Comparison of ENCODE assay signal across 24 mouse cellular contexts in the genomic region with DNA sequence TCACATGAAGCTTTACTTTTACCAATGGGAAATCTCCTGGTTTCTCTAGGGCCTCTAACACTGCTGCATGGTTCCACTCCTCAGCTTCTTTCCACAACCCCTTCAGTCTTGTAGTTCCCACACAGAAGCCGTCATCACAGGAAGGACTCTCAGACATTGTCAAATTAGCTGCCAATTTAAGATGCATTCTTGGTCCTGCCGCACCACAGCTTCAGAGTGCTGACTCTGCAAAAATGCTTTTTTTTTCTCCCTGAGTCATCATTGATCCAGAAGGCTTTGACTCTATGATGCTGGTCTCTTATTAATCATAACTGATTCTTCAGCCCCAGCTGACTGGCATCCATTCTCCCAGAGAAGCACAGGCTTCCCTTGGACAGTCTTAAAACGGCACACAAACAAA. TPM values are rescaled to one million over a fixed set of nuclear protein-coding genes. Genes with fewer than 3 reads are reported as not detected.
DNase-seq lines count a peak whose midpoint lies in the region; ATAC-seq and TF ChIP-seq lines count a peak whose summit lies in the region.
"Had no signal": no experiment of that assay in that cellular context is flagged by ENCODE, and none has a peak within 500 bp of the region (broad histone marks: within the 10 kb centered on the region; RNA-seq: fewer than 3 reads in every experiment).

No protein-coding gene starts in this region.

- no peak overlapping the region for H3K4me2 ChIP-seq in liver, embryonic 13.5 days
- H3K4me2 ChIP-seq in liver, embryonic 11.5 days: no peak overlapping the region
- H3K4me2 ChIP-seq: forebrain, embryonic 12.5 days; kidney, embryonic 15.5 days; lung, embryonic 15.5 days; midbrain, embryonic 13.5 days; stomach, embryonic 15.5 days had no signal

- DNase-seq in liver, embryonic 13.5 days: no peak
- DNase-seq in liver, embryonic 11.5 days (ENCODE audit: low spot score): no peak
- DNase-seq in ES-E14 (ENCODE audit: low read depth, low spot score): no peak
- DNase-seq in induced T-regulatory cell, adult 2 months (ENCODE audit: low read depth): peak; percentile 68
- DNase-seq in naive thymus-derived CD4-positive, alpha-beta T cell, adult 2 months (ENCODE audit: low read depth): peak; percentile 46
- DNase-seq in right cerebral cortex, postnatal 25 days: no peak
- DNase-seq in ovary, postnatal 14 days (ENCODE audit: low spot score): no peak
- DNase-seq: cerebellum, adult 11-12 months; cerebellum, postnatal 10 days; gastrocnemius, postnatal 36 days; heart, postnatal 10 days; kidney, postnatal 4 days; lung, postnatal 36 days; right cerebral cortex, postnatal 14 days had no signal

- H3K4me1 ChIP-seq in liver, embryonic 13.5 days (replicated peaks): peaks cover 35% of the 10 kb centered on the region
- no peaks in the 10 kb centered on the region for H3K4me1 ChIP-seq in liver, embryonic 11.5 days (replicated peaks; ENCODE audit: control insufficient read depth, insufficient read depth, low read length)
- no peaks in the 10 kb centered on the region for H3K4me1 ChIP-seq in ES-E14 (ENCODE audit: control insufficient read depth in 2 of 2, insufficient read depth in 2 of 2, low read length in 2 of 2, poor library complexity in 1 of 2)
- H3K4me1 ChIP-seq: forebrain, embryonic 12.5 days; hindbrain, embryonic 10.5 days; kidney, embryonic 15.5 days; lung, embryonic 15.5 days; midbrain, embryonic 13.5 days had no signal

- peak overlapping the region; percentile 50 for H3K27ac ChIP-seq in liver, embryonic 13.5 days
- H3K27ac ChIP-seq in liver, embryonic 11.5 days (ENCODE audit: low read depth, low read length): no peak overlapping the region
- H3K27ac ChIP-seq in ES-E14 (ENCODE audit: insufficient read depth, low read depth, low read length, poor library complexity, severe bottlenecking): no peak overlapping the region
- H3K27ac ChIP-seq: forebrain, embryonic 12.5 days; hindbrain, embryonic 10.5 days; kidney, embryonic 15.5 days; lung, embryonic 15.5 days; midbrain, embryonic 13.5 days; stomach, embryonic 15.5 days had no signal

- no peaks in the 10 kb centered on the region for H3K27me3 ChIP-seq in liver, embryonic 13.5 days
- H3K27me3 ChIP-seq in liver, embryonic 11.5 days (replicated peaks; ENCODE audit: control insufficient read depth, insufficient read depth, low read length): no peaks in the 10 kb centered on the region
- H3K27me3 ChIP-seq: forebrain, embryonic 12.5 days; kidney, embryonic 15.5 days; lung, embryonic 15.5 days; megakaryocyte, embryonic 14.5 days; midbrain, embryonic 13.5 days; stomach, embryonic 15.5 days had no signal

- H3K9me3 ChIP-seq in liver, embryonic 13.5 days (replicated peaks): no peaks in the 10 kb centered on the region
- no peaks in the 10 kb centered on the region for H3K9me3 ChIP-seq in liver, embryonic 11.5 days (ENCODE audit: control insufficient read depth, low read length)
- H3K9me3 ChIP-seq in ES-E14 (ENCODE audit: control insufficient read depth, insufficient read depth, low read depth, low read length): no peaks in the 10 kb centered on the region
- H3K9me3 ChIP-seq: forebrain, embryonic 12.5 days; hindbrain, embryonic 10.5 days; kidney, embryonic 15.5 days; lung, embryonic 15.5 days; megakaryocyte, embryonic 14.5 days; midbrain, embryonic 13.5 days; stomach, embryonic 15.5 days had no signal

- in situ Hi-C loops in ES-E14 (cut with MboI; ENCODE audit: low sequenced_read_pairs in 2 of 2, unreplicated experiment in 2 of 2): no loop called here

- H3K36me3 ChIP-seq in liver, embryonic 13.5 days: no peaks in the 10 kb centered on the region
- no peaks in the 10 kb centered on the region for H3K36me3 ChIP-seq in liver, embryonic 11.5 days (ENCODE audit: control insufficient read depth, insufficient read depth, low read length)
- H3K36me3 ChIP-seq in ES-E14 (ENCODE audit: control insufficient read depth, insufficient read depth, low read length, poor library complexity, severe bottlenecking): no peaks in the 10 kb centered on the region
- H3K36me3 ChIP-seq: forebrain, embryonic 12.5 days; hindbrain, embryonic 10.5 days; kidney, embryonic 15.5 days; lung, embryonic 15.5 days; midbrain, embryonic 13.5 days; stomach, embryonic 15.5 days had no signal

- no peak for ATAC-seq in liver, embryonic 13.5 days (ENCODE audit: low read depth)
- no peak for ATAC-seq in liver, embryonic 11.5 days (replicated peaks; ENCODE audit: low FRiP score)
- ATAC-seq: hindbrain, embryonic 16.5 days; intestine, postnatal 0 days; midbrain, embryonic 13.5 days; Patski had no signal

- H3K9ac ChIP-seq in liver, embryonic 13.5 days: no peak overlapping the region
- H3K9ac ChIP-seq in liver, embryonic 11.5 days (ENCODE audit: low read depth, low read length): no peak overlapping the region
- H3K9ac ChIP-seq in ES-E14 (ENCODE audit: insufficient read depth, low read depth, low read length, poor library complexity, severe bottlenecking): no peak overlapping the region
- H3K9ac ChIP-seq: forebrain, embryonic 12.5 days; kidney, embryonic 15.5 days; lung, embryonic 15.5 days; midbrain, embryonic 13.5 days; stomach, embryonic 15.5 days had no signal

- H3K4me3 ChIP-seq in liver, embryonic 13.5 days (replicated peaks): no peak overlapping the region
- no peak overlapping the region for H3K4me3 ChIP-seq in liver, embryonic 11.5 days (ENCODE audit: low read depth, low read length)
- no peak overlapping the region for H3K4me3 ChIP-seq in ES-E14 (ENCODE audit: insufficient read depth in 1 of 2, low read depth in 1 of 2, low read length in 2 of 2, poor library complexity in 1 of 2, severe bottlenecking in 1 of 2)
- H3K4me3 ChIP-seq: forebrain, embryonic 12.5 days; hindbrain, embryonic 10.5 days; kidney, embryonic 15.5 days; lung, embryonic 15.5 days; midbrain, embryonic 13.5 days; stomach, embryonic 15.5 days had no signal

- WGBS in liver, embryonic 13.5 days (ENCODE audit: insufficient replicate concordance): 77% methylated on average over 3 of the region's 3 CpGs
- 70% methylated on average over 3 of the region's 3 CpGs for WGBS in liver, embryonic 11.5 days

TF ChIP-seq in ES-E14, 5 proteins besides CTCF, POLR2A, EP300 and RAD21:
- TF ChIP-seq ZC3H11A (IDR thresholded peaks at IDR 0.05; ENCODE audit: borderline replicate concordance, low read depth, low read length) (no peak), MAFK (IDR thresholded peaks at IDR 0.05; ENCODE audit: insufficient read depth, low read depth, low read length) (peak; percentile 86)

RNA-seq across cellular contexts. Expression of gene Cd47, which starts 19.2 kb away (rescaled TPM):
- polyA plus RNA-seq in liver, embryonic 13.5 days (2015; fragmentation: Nextera tagmentation; extraction: Ambion mirVana): 301 and 344 TPM in 2 replicates
- 261 and 281 TPM in 2 replicates for polyA plus RNA-seq in liver, embryonic 11.5 days (2014; fragmentation: Nextera tagmentation; extraction: Ambion mirVana)
- 13.6 and 16.0 TPM in 2 replicates for total RNA-seq in ES-E14 (2012; rRNA removed)

Comparison
In these comparisons a context has a peak if more than half of its experiments do, and no peak if none do; other contexts are left out.
1. DNase-seq: peak in induced T-regulatory cell, adult 2 months (single experiment) and naive thymus-derived CD4-positive, alpha-beta T cell, adult 2 months (single experiment); none in liver, embryonic 13.5 days (single experiment), liver, embryonic 11.5 days (single experiment), ES-E14 (single experiment), right cerebral cortex, postnatal 25 days (single experiment) and ovary, postnatal 14 days (single experiment).